Mouse (Mus musculus) small intestine, adult 2 months (tissue): ENCODE measurements around the gene Nckap5. TPM values are rescaled to one million over a fixed set of nuclear protein-coding genes. Genes with fewer than 3 reads are reported as not detected.

ENCODE experiments used
- H3K27ac ChIP-seq: fragments of 200-500 bp; 2 replicates; pipeline ENCODE4 v1.5.1; 2012; ENCODE audit warnings: low read depth, low read length, control low read depth, inconsistent platforms; ENCODE audit not compliant: insufficient read depth
- H3K27me3 ChIP-seq: fragments of 200-500 bp; 2 replicates; pipeline ENCODE4 v1.6.1; 2012; ENCODE audit warnings: mild to moderate bottlenecking, moderate library complexity, low read length, inconsistent platforms; ENCODE audit not compliant: control insufficient read depth, insufficient read depth
- H3K36me3 ChIP-seq: fragments of 200-500 bp; 2 replicates; pipeline ENCODE4 v1.6.1; 2012; ENCODE audit warnings: mild to moderate bottlenecking, low read length, control low read depth, inconsistent platforms; ENCODE audit not compliant: control insufficient read depth, insufficient read depth
- H3K4me1 ChIP-seq: fragments of 200-500 bp; 2 replicates; pipeline ENCODE4 v1.6.1; 2012; ENCODE audit warnings: low read length, inconsistent platforms, mixed read lengths; ENCODE audit not compliant: control insufficient read depth, insufficient read depth, insufficient read length
- H3K4me3 ChIP-seq: fragments of 200-500 bp; 2 replicates; pipeline ENCODE4 v1.5.1; 2012; ENCODE audit warnings: low read depth, mild to moderate bottlenecking, control low read depth, inconsistent platforms, low read length, moderate library complexity
- CTCF ChIP-seq: fragments of 200-500 bp; IDR thresholded peaks from 2 replicates; pipeline ENCODE4 v1.5.1; 2012; ENCODE audit warnings: low read depth, mild to moderate bottlenecking, control low read depth, inconsistent platforms, low read length, moderate library complexity, mixed read lengths; ENCODE audit not compliant: insufficient replicate concordance, insufficient read length; ENCODE audit errors: extremely low read depth
- POLR2A ChIP-seq: fragments of 200-500 bp; IDR thresholded peaks from 2 replicates; pipeline ENCODE4 v1.6.1; 2012; ENCODE audit warnings: low read depth, mild to moderate bottlenecking, control low read depth, inconsistent platforms, low read length, moderate library complexity
- WGBS: fragments of 180-500 bp; shearing (Covaris S2); methylation state at CpG from one replicate; pipeline ENCODE4 v1.1.7; 2018; 5-methylcytosine and 5-hydroxymethylcytosine counted together
- polyA plus RNA-seq: library from polyadenylated mRNA; depleted of rRNA; stranded (reverse); fragments of >200 nt; gene quantifications from 2 replicates; pipeline ENCODE4 v1.2.3, GENCODE M21; 2012

The Nckap5 gene
- polyA plus RNA-seq, 1 experiment: 8.5 TPM

DNA sequence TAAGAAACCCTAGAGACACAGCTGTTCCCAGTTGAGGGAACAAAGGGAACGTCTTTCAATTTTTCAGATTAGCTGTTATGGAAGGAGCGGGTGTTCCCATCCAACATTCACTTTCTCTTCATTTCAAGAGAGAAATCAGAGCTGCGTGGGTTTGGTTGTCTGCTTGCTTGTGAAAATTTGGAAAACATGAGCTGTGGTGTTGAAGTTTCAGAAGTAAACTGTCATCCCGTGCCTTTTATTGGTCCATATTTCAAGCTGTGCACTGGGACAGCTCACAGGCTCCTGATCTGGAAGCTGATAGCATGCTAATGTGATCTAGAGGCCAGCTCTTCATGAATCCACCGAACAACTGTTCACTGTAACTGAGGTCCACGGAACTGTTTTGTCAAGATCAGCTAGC is 881.5 kb downstream of the Nckap5 start:
- H3K4me1 ChIP-seq: no peaks in the 10 kb centered on the region
- WGBS: 80% methylated on average over 6 of the region's 6 CpGs
- H3K27ac ChIP-seq: no peak overlapping the region
- TF ChIP-seq POLR2A: no peak
- TF ChIP-seq CTCF: no peak
- H3K27me3 ChIP-seq: no peaks in the 10 kb centered on the region
- no peak overlapping the region for H3K4me3 ChIP-seq
- H3K36me3 ChIP-seq: no peaks in the 10 kb centered on the region

DNA sequence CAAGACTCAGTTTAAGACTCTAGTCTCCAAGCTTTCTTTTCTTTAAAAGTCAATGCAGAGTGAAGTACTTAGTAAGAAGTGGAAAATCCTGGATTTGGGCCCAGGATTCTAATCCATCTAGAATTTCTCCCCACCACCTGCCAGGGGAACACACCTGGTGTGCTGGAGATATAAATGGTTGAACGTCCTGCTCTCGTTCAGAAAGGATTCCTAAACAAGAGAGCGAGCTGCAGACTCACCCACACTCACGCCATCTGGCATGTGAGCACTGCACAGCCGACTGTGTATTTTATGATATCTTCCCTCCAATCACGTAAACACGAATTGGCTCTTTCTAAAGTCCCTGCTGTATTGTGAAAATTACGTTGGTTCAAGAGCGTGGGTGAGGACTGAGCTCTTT is 885.5 kb downstream of the Nckap5 start:
- 22% methylated on average over 9 of the region's 9 CpGs for WGBS

GRCm38 (mm10) chr1:125943305-125943704 is 887.3 kb downstream of the Nckap5 start:
- 51% methylated on average over 1 of the region's 1 CpGs for WGBS
- Histone ChIP-seq H3K36me3 (no peaks in the 10 kb centered on the region), H3K4me1 (no peaks in the 10 kb centered on the region), H3K4me3 (no peak overlapping the region), H3K27me3 (no peaks in the 10 kb centered on the region), H3K27ac (no peak overlapping the region)
- TF ChIP-seq POLR2A (no peak), CTCF (no peak)

More for the DNA sequence above, 885.5 kb downstream of the Nckap5 start:
- Histone ChIP-seq H3K27me3 (no peaks in the 10 kb centered on the region), H3K4me1 (no peaks in the 10 kb centered on the region), H3K36me3 (no peaks in the 10 kb centered on the region), H3K27ac (no peak overlapping the region), H3K4me3 (no peak overlapping the region)
- TF ChIP-seq CTCF (no peak), POLR2A (no peak)

DNA sequence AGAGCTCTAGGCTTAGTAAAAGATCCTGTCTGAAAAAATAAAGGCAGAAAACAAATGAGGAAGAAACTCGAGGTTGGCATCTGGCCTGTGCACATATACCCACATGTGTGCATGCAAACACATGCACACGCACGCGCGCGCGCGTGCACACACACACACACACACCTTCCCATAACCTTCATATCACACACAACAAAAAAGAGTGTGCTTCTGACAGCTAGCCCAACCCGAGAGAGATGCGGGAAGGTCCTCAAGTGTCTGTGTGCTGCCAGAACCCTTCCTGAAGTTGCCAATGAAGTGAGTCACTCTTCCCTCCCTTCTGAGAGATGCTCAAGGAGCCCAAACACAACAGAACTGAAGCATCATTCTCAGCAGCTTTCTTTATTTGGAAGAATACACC is 905.1 kb downstream of the Nckap5 start:
- H3K36me3 ChIP-seq: no peaks in the 10 kb centered on the region
- no peaks in the 10 kb centered on the region for H3K4me1 ChIP-seq
- no peaks in the 10 kb centered on the region for H3K27me3 ChIP-seq
- no peak overlapping the region for H3K27ac ChIP-seq
- 89% methylated on average over 10 of the region's 10 CpGs for WGBS
- TF ChIP-seq POLR2A (no peak), CTCF (no peak)
- H3K4me3 ChIP-seq: no peak overlapping the region

GRCm38 (mm10) chr1:125923062-125923461 is 907.5 kb downstream of the Nckap5 start:
- Histone ChIP-seq H3K4me1 (no peaks in the 10 kb centered on the region), H3K27me3 (no peaks in the 10 kb centered on the region), H3K36me3 (no peaks in the 10 kb centered on the region), H3K27ac (no peak overlapping the region), H3K4me3 (no peak overlapping the region)
- 50% methylated on average over 2 of the region's 2 CpGs for WGBS
- no peak for TF ChIP-seq POLR2A
- TF ChIP-seq CTCF: no peak

GRCm38 (mm10) chr1:125920696-125921095 is 909.9 kb downstream of the Nckap5 start:
- H3K27ac ChIP-seq: no peak overlapping the region
- TF ChIP-seq POLR2A (no peak), CTCF (no peak)
- H3K4me1 ChIP-seq: no peaks in the 10 kb centered on the region
- WGBS: 91% methylated on average over 3 of the region's 3 CpGs
- H3K27me3 ChIP-seq: no peaks in the 10 kb centered on the region
- no peak overlapping the region for H3K4me3 ChIP-seq
- no peaks in the 10 kb centered on the region for H3K36me3 ChIP-seq

GRCm38 (mm10) chr1:125912601-125913600 is 917.7 kb downstream of the Nckap5 start, which contains the start of gene Lypd1:
Gene Lypd1, minus strand, starts transcription at chr1:125913101.
- H3K4me3 ChIP-seq: peak within 1 kb of the TSS; percentile 51
- no peaks in the 10 kb centered on the region for H3K36me3 ChIP-seq
- WGBS: 7% methylated on average over 30 of the region's 30 CpGs
- no peak within 1 kb of the TSS for H3K27ac ChIP-seq
- 0 out of 2 replicates have a peak, but pooled peaks cover 7% of the 10 kb centered on the region for H3K4me1 ChIP-seq
- H3K27me3 ChIP-seq: peaks cover 24% of the 10 kb centered on the region
- TF ChIP-seq POLR2A (no peak), CTCF (no peak)
